Comparison of ENCODE assay signal across 8 mouse cellular contexts in genomic region chr8:123411781-123412327, GRCm38 (mm10). TPM values are rescaled to one million over a fixed set of nuclear protein-coding genes. Genes with fewer than 3 reads are reported as not detected.
DNase-seq lines count a peak whose midpoint lies in the region; ATAC-seq and TF ChIP-seq lines count a peak whose summit lies in the region.

No protein-coding gene starts in this region.

- peak overlapping the region; percentile 34; the same call in 1 of the 2 replicates for H3K9ac ChIP-seq in intestine, embryonic 14.5 days (ENCODE audit: low read length)

- peaks cover 60% of the 10 kb centered on the region for H3K27me3 ChIP-seq in intestine, embryonic 14.5 days (replicated peaks; ENCODE audit: control insufficient read depth, insufficient read depth, low read length)

- no peak for TF ChIP-seq CTCF in olfactory bulb, adult 2 months (IDR thresholded peaks at IDR 0.05; ENCODE audit: insufficient read depth, low read depth, low read length)

- peak overlapping the region; percentile 45 for H3K4me2 ChIP-seq in intestine, embryonic 14.5 days (ENCODE audit: low read length)

- H3K27ac ChIP-seq in intestine, embryonic 14.5 days (ENCODE audit: low read depth) = no peak overlapping the region
- H3K27ac ChIP-seq in olfactory bulb, adult 2 months (ENCODE audit: insufficient read depth, low read depth, low read length) = peak overlapping the region; percentile 96

- no peak for ATAC-seq in intestine, embryonic 14.5 days (replicated peaks; ENCODE audit: low FRiP score, low TSS enrichment, low read depth)

- no peaks in the 10 kb centered on the region for H3K4me1 ChIP-seq in intestine, embryonic 14.5 days (replicated peaks; ENCODE audit: control insufficient read depth, insufficient read depth, low read length)
- peaks cover 30% of the 10 kb centered on the region for H3K4me1 ChIP-seq in olfactory bulb, adult 2 months (ENCODE audit: control insufficient read depth, insufficient read depth, low read length)

- TF ChIP-seq POLR2A in olfactory bulb, adult 2 months (IDR thresholded peaks at IDR 0.05; ENCODE audit: insufficient read depth, low read depth, low read length) = no peak

- peak overlapping the region; percentile 27 for H3K4me3 ChIP-seq in intestine, embryonic 14.5 days (ENCODE audit: low read depth, low read length)
- H3K4me3 ChIP-seq in olfactory bulb, adult 2 months (ENCODE audit: insufficient read depth, low read depth, low read length) = peak overlapping the region; percentile 79

- WGBS in intestine, embryonic 14.5 days = 7% methylated on average over 16 of the region's 16 CpGs
- 1% methylated on average over 16 of the region's 16 CpGs for WGBS in olfactory bulb, adult 2 months

- H3K9me3 ChIP-seq in intestine, embryonic 14.5 days (ENCODE audit: control insufficient read depth, low read length) = no peaks in the 10 kb centered on the region

- DNase-seq in cerebellum, adult 9-11 months = peak; percentile 72
- DNase-seq in cerebellum, postnatal 14 days = no peak
- DNase-seq in right cerebral cortex, postnatal 4 days = peak; percentile 66
- no peak for DNase-seq in right cerebral cortex, postnatal 14 days
- no peak for DNase-seq in intestine, embryonic 14.5 days (ENCODE audit: low spot score)
- no peak for DNase-seq in adrenal gland, postnatal 4 days (ENCODE audit: low spot score in 2 of 2)
- DNase-seq in lung, postnatal 4 days = no peak

- H3K36me3 ChIP-seq in intestine, embryonic 14.5 days (ENCODE audit: control insufficient read depth, insufficient read depth, low read length) = no peaks in the 10 kb centered on the region

RNA-seq across cellular contexts. Expression of gene Tubb3, which starts 0.6 kb away (rescaled TPM):
- 98.5 and 103 TPM in 2 replicates for polyA plus RNA-seq in intestine, embryonic 14.5 days (2014; fragmentation: Nextera tagmentation; extraction: Ambion mirVana)
- polyA plus RNA-seq in olfactory bulb, adult 2 months (2012; ENCODE audit: insufficient read depth, insufficient read length, low replicate concordance, missing spikeins) = not detected in 2 replicates
- 100 to 1,000 TPM in 1 of 2 experiments, 10 to 100 TPM in 1; 59.5 to 102 TPM for total RNA-seq in adrenal gland, postnatal 4 days (2021)

RNA-seq across cellular contexts. Expression of gene Mc1r, which starts 4.9 kb away (rescaled TPM):
- not detected in 2 replicates for polyA plus RNA-seq in intestine, embryonic 14.5 days (2014; fragmentation: Nextera tagmentation; extraction: Ambion mirVana)
- polyA plus RNA-seq in olfactory bulb, adult 2 months (2012; ENCODE audit: insufficient read depth, insufficient read length, low replicate concordance, missing spikeins) = not detected in 2 replicates
- under 1 TPM in 1 of 2 experiments, not detected in 1; 0.14 TPM for total RNA-seq in adrenal gland, postnatal 4 days (2021)

RNA-seq across cellular contexts. Expression of gene Def8, which starts 11.5 kb away (rescaled TPM):
- polyA plus RNA-seq in intestine, embryonic 14.5 days (2014; fragmentation: Nextera tagmentation; extraction: Ambion mirVana) = 32.6 and 36.6 TPM in 2 replicates
- polyA plus RNA-seq in olfactory bulb, adult 2 months (2012; ENCODE audit: insufficient read depth, insufficient read length, low replicate concordance, missing spikeins) = not detected in 2 replicates
- 10 to 100 TPM; 40.2 to 40.5 TPM for total RNA-seq in adrenal gland, postnatal 4 days (2021)

RNA-seq across cellular contexts. Expression of gene Tcf25, which starts 38.3 kb away (rescaled TPM):
- 164 and 170 TPM in 2 replicates for polyA plus RNA-seq in intestine, embryonic 14.5 days (2014; fragmentation: Nextera tagmentation; extraction: Ambion mirVana)
- polyA plus RNA-seq in olfactory bulb, adult 2 months (2012; ENCODE audit: insufficient read depth, insufficient read length, low replicate concordance, missing spikeins) = 373 and 551 TPM in 2 replicates
- 100 to 1,000 TPM; 221 to 224 TPM for total RNA-seq in adrenal gland, postnatal 4 days (2021)

Comparison
In these comparisons a context has a peak if more than half of its experiments do, and no peak if none do; other contexts are left out.
1. DNase-seq: peak in cerebellum, adult 9-11 months (single experiment) and right cerebral cortex, postnatal 4 days (single experiment); none in cerebellum, postnatal 14 days (0 of 2), right cerebral cortex, postnatal 14 days (single experiment), intestine, embryonic 14.5 days (single experiment), adrenal gland, postnatal 4 days (0 of 2) and lung, postnatal 4 days (0 of 2).